Mouse (Mus musculus) CH12.LX (cell line): ENCODE measurements around the gene Arcn1. TPM values are rescaled to one million over a fixed set of nuclear protein-coding genes. Genes with fewer than 3 reads are reported as not detected.

Source experiments
- DNase-seq: peaks from one replicate; pipeline ENCODE4 v3.0.0-alpha.2; 2013; ENCODE audit errors: extremely low read depth
- H3K27ac ChIP-seq: 2 replicates; pipeline ENCODE4 v1.5.1; 2012; ENCODE audit warnings: low read depth, mild to moderate bottlenecking, control low read depth, moderate library complexity; ENCODE audit not compliant: insufficient read depth
- H3K27me3 ChIP-seq: replicated peaks from 2 replicates; pipeline ENCODE3; 2012; ENCODE audit warnings: inconsistent platforms
- H3K36me3 ChIP-seq, 2 experiments: replicated peaks in 1 of 2; 2 replicates each; pipeline versions ENCODE3 to v1.6.1; 2012; ENCODE audit warnings: inconsistent platforms in 1 of 2, low read length in 1 of 2, mild to moderate bottlenecking in 1 of 2, mixed read lengths in 1 of 2, moderate library complexity in 1 of 2; ENCODE audit not compliant: control insufficient read depth in 1 of 2, insufficient read depth in 1 of 2
- H3K4me1 ChIP-seq, 2 experiments: 2 replicates each; pipeline ENCODE4 v1.6.1; 2012; ENCODE audit warnings: inconsistent platforms in 1 of 2, moderate library complexity in 1 of 2; ENCODE audit not compliant: insufficient read depth in 2 of 2, control insufficient read depth in 1 of 2
- H3K4me2 ChIP-seq: 2 replicates; pipeline ENCODE4 v1.6.1; 2012; ENCODE audit warnings: low read depth, mild to moderate bottlenecking, control low read depth; ENCODE audit not compliant: poor library complexity, insufficient read depth, severe bottlenecking
- H3K4me3 ChIP-seq, 3 experiments: fragments of 150-350 bp in 1 of 3; sonication (generic) in 1 of 3; replicated peaks in 1 of 3; 2 replicates each; pipeline versions ENCODE3 to v1.5.1; 2011 to 2012; ENCODE audit warnings: low read depth in 2 of 3, low read length in 2 of 3, mild to moderate bottlenecking in 2 of 3, moderate library complexity in 2 of 3, control low read depth in 1 of 3, improper control_type of control experiment in 1 of 3, inconsistent platforms in 1 of 3, mixed read lengths in 1 of 3; ENCODE audit not compliant: poor library complexity in 1 of 3
- H3K79me2 ChIP-seq: replicated peaks from 2 replicates; pipeline ENCODE4 v1.6.1; 2012; ENCODE audit warnings: mild to moderate bottlenecking, moderate library complexity; ENCODE audit not compliant: control insufficient read depth, poor library complexity, insufficient read depth, severe bottlenecking; ENCODE audit errors: extremely low read depth
- H3K9ac ChIP-seq: 2 replicates; pipeline ENCODE4 v1.6.1; 2012; ENCODE audit warnings: low read depth, mild to moderate bottlenecking, control low read depth, moderate library complexity; ENCODE audit not compliant: insufficient read depth
- H3K9me3 ChIP-seq: replicated peaks from 2 replicates; pipeline ENCODE3; 2012; ENCODE audit warnings: low read length, inconsistent platforms, mixed read lengths
- CHD1 ChIP-seq: IDR thresholded peaks from 2 replicates; pipeline ENCODE4 v1.6.1; 2012; ENCODE audit warnings: low read depth, low read length, improper control_type of control experiment, inconsistent platforms
- CHD2 ChIP-seq: IDR thresholded peaks from 2 replicates; pipeline ENCODE4 v1.6.1; 2011; ENCODE audit warnings: low read length, improper control_type of control experiment
- E2F4 ChIP-seq: IDR thresholded peaks from 2 replicates; pipeline ENCODE4 v1.6.1; 2011; ENCODE audit warnings: low read depth, low read length, improper control_type of control experiment; ENCODE audit not compliant: insufficient replicate concordance
- ELF1 ChIP-seq: IDR thresholded peaks from 2 replicates; pipeline ENCODE4 v1.6.1; 2014; ENCODE audit warnings: low read depth, mild to moderate bottlenecking, inconsistent platforms, low read length, improper control_type of control experiment
- EP300 ChIP-seq: IDR thresholded peaks from 2 replicates; pipeline ENCODE4 v1.6.1; 2011; ENCODE audit warnings: low read length, improper control_type of control experiment
- ETS1 ChIP-seq: conservative IDR thresholded peaks from 2 replicates; pipeline ENCODE4 v1.6.1; 2012; ENCODE audit warnings: low read depth, mild to moderate bottlenecking, inconsistent platforms, low read length, improper control_type of control experiment, moderate library complexity
- GABPA ChIP-seq: IDR thresholded peaks from 2 replicates; pipeline ENCODE4 v1.6.1; 2012; ENCODE audit warnings: low read depth, low read length, improper control_type of control experiment, inconsistent platforms; ENCODE audit not compliant: insufficient replicate concordance
- HCFC1 ChIP-seq: IDR thresholded peaks from 2 replicates; pipeline ENCODE4 v1.6.1; 2012; ENCODE audit warnings: low read depth, mild to moderate bottlenecking, inconsistent platforms, low read length, improper control_type of control experiment
- JUN ChIP-seq: IDR thresholded peaks from 2 replicates; pipeline ENCODE4 v1.6.1; 2011; ENCODE audit warnings: low read depth, mild to moderate bottlenecking, low read length, improper control_type of control experiment, moderate library complexity; ENCODE audit not compliant: insufficient read depth
- JUND ChIP-seq: conservative IDR thresholded peaks from 2 replicates; pipeline ENCODE4 v1.6.1; 2011; ENCODE audit warnings: low read depth, low read length, improper control_type of control experiment
- KAT2A ChIP-seq: IDR thresholded peaks from 2 replicates; pipeline ENCODE4 v1.6.1; 2012; ENCODE audit warnings: low read length, improper control_type of control experiment, inconsistent platforms; ENCODE audit not compliant: insufficient replicate concordance
- MAFK ChIP-seq: IDR thresholded peaks from 2 replicates; pipeline ENCODE4 v1.6.1; 2011; ENCODE audit warnings: low read length, improper control_type of control experiment; ENCODE audit not compliant: insufficient replicate concordance
- MAX ChIP-seq: IDR thresholded peaks from 2 replicates; pipeline ENCODE4 v1.6.1; 2011; ENCODE audit warnings: low read length, improper control_type of control experiment
- MAZ ChIP-seq: IDR thresholded peaks from 2 replicates; pipeline ENCODE4 v1.6.1; 2012; ENCODE audit warnings: low read depth, mild to moderate bottlenecking, inconsistent platforms, low read length, improper control_type of control experiment, moderate library complexity
- MEF2A ChIP-seq: IDR thresholded peaks from 2 replicates; pipeline ENCODE4 v1.6.1; 2014; ENCODE audit warnings: low read depth, mild to moderate bottlenecking, inconsistent platforms, low read length, improper control_type of control experiment, borderline replicate concordance
- MXI1 ChIP-seq: IDR thresholded peaks from 2 replicates; pipeline ENCODE4 v1.6.1; 2011; ENCODE audit warnings: mild to moderate bottlenecking, low read depth, low read length, improper control_type of control experiment
- MYC ChIP-seq: IDR thresholded peaks from 2 replicates; pipeline ENCODE4 v1.6.1; 2011; ENCODE audit warnings: low read depth, mild to moderate bottlenecking, improper control_type of control experiment, low read length
- NRF1 ChIP-seq: IDR thresholded peaks from 2 replicates; pipeline ENCODE4 v1.6.1; 2014; ENCODE audit warnings: low read depth, mild to moderate bottlenecking, inconsistent platforms, low read length, improper control_type of control experiment, moderate library complexity
- POLR2AphosphoS2 ChIP-seq: IDR thresholded peaks from 2 replicates; pipeline ENCODE4 v1.6.1; 2011; ENCODE audit warnings: low read depth, low read length, improper control_type of control experiment
- RCOR1 ChIP-seq: conservative IDR thresholded peaks from 2 replicates; pipeline ENCODE4 v1.6.1; 2012; ENCODE audit warnings: low read depth, mild to moderate bottlenecking, inconsistent platforms, low read length, improper control_type of control experiment
- SIN3A ChIP-seq: IDR thresholded peaks from 2 replicates; pipeline ENCODE4 v1.6.1; 2012; ENCODE audit warnings: low read length, improper control_type of control experiment, inconsistent platforms
- SMC3 ChIP-seq: IDR thresholded peaks from 2 replicates; pipeline ENCODE4 v1.6.1; 2011; ENCODE audit warnings: low read depth, low read length, improper control_type of control experiment
- TBP ChIP-seq: conservative IDR thresholded peaks from 2 replicates; pipeline ENCODE4 v1.6.1; 2011; ENCODE audit warnings: low read depth, low read length, improper control_type of control experiment
- TCF12 ChIP-seq: IDR thresholded peaks from 2 replicates; pipeline ENCODE4 v1.6.1; 2014; ENCODE audit warnings: low read depth, mild to moderate bottlenecking, inconsistent platforms, low read length, improper control_type of control experiment
- UBTF ChIP-seq: IDR thresholded peaks from 2 replicates; pipeline ENCODE4 v1.6.1; 2012; ENCODE audit warnings: low read depth, mild to moderate bottlenecking, inconsistent platforms, low read length, improper control_type of control experiment, moderate library complexity
- USF1 ChIP-seq: IDR thresholded peaks from 2 replicates; pipeline ENCODE4 v1.6.1; 2014; ENCODE audit warnings: low read depth, mild to moderate bottlenecking, inconsistent platforms, low read length, improper control_type of control experiment
- USF2 ChIP-seq: conservative IDR thresholded peaks from 2 replicates; pipeline ENCODE4 v1.6.1; 2011; ENCODE audit warnings: low read depth, low read length, improper control_type of control experiment
- ZC3H11A ChIP-seq: IDR thresholded peaks from 2 replicates; pipeline ENCODE4 v1.6.1; 2012; ENCODE audit warnings: low read depth, mild to moderate bottlenecking, inconsistent platforms, low read length, improper control_type of control experiment
- ZKSCAN1 ChIP-seq: IDR thresholded peaks from 2 replicates; pipeline ENCODE4 v1.6.1; 2012; ENCODE audit warnings: low read depth, inconsistent platforms, low read length, improper control_type of control experiment, borderline replicate concordance
- dilution Hi-C: fragments of 300-500 bp; cut with MboI; formaldehyde crosslinking; loops from 2 replicates; pipeline ENCODE4 v1.14.3; 2020; ENCODE audit warnings: low sequenced_read_pairs; ENCODE audit not compliant: extremely low pct_unique_long_range_greater_than_20kb, extremely low pct_ligation_motif_present
- in situ Hi-C: fragments of 300-500 bp; cut with MboI; formaldehyde crosslinking; loops from 3 replicates; pipeline ENCODE4 v1.14.3; 2019; ENCODE audit warnings: low sequenced_read_pairs, low pct_ligation_motif_present, low pct_unique_long_range_greater_than_20kb, mixed read lengths
- polyA plus RNA-seq: library from polyadenylated mRNA; unstranded; fragments of >175 nt; gene quantifications from 2 replicates; pipeline ENCODE4 v1.2.1, GENCODE M21; 2012; ENCODE audit warnings: low read depth; ENCODE audit not compliant: insufficient read length
- total RNA-seq, 2 experiments: library from RNA; depleted of rRNA; stranded (reverse); fragments of 300-350 nt in 1 of 2; fragments of >200 nt in 1 of 2; gene quantifications; 2 replicates each; pipeline ENCODE4 v1.2.3; 2012 to 2014

Gene Arcn1
- total and polyA plus RNA-seq, 3 experiments = 79.4 to 150 (median 127) TPM

DNA sequence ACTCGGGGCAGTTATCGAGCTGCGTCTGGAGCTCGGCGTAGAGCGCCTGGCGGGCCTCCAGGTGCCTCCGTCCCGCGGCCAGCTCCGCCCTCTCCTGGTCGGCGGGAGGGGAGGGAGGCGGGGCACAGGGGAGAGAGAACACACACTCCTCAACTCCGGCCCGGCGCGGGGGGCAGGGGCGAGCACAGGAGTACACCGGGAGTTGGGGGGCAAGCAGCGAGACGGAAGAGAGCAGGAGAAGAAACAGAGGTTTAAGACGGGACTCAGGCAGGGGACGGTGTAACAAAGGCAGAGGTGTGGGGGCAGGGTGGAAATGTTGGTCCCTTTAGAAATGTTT lies 59.2 kb downstream of the Arcn1 start:
- H3K4me2 ChIP-seq = no peak overlapping the region
- H3K4me1 ChIP-seq = peaks cover 3 to 16% of the 10 kb centered on the region in 2 experiments
- H3K27me3 ChIP-seq = no peaks in the 10 kb centered on the region
- no peak overlapping the region for H3K27ac ChIP-seq
- H3K4me3 ChIP-seq = peak overlapping the region in 1 of 3 experiments; percentile 45
- peaks cover 5 to 98% of the 10 kb centered on the region in 2 experiments for H3K36me3 ChIP-seq
- no peak for TF ChIP-seq JUN
- no peak for TF ChIP-seq USF2
- no peak for TF ChIP-seq USF1
- no peak for TF ChIP-seq ETS1
- no peak for TF ChIP-seq HCFC1
- no peak for TF ChIP-seq EP300
- TF ChIP-seq ELF1 = no peak
- TF ChIP-seq SMC3 = no peak
- TF ChIP-seq MAX = no peak
- no peak for TF ChIP-seq CHD1
- TF ChIP-seq UBTF = no peak
- TF ChIP-seq TBP = no peak
- TF ChIP-seq ZC3H11A = no peak
- TF ChIP-seq MAFK = no peak
- no peak for TF ChIP-seq SIN3A
- TF ChIP-seq MXI1 = no peak
- no peak for TF ChIP-seq GABPA
- no peak for TF ChIP-seq MEF2A
- no peak for TF ChIP-seq MAZ
- no peak for DNase-seq
- no peaks in the 10 kb centered on the region for H3K79me2 ChIP-seq
- dilution Hi-C loops = no loop called here
- no peak overlapping the region; the same call in 1 of the 2 replicates for H3K9ac ChIP-seq
- in situ Hi-C loops = no loop called here
- no peaks in the 10 kb centered on the region for H3K9me3 ChIP-seq

DNA sequence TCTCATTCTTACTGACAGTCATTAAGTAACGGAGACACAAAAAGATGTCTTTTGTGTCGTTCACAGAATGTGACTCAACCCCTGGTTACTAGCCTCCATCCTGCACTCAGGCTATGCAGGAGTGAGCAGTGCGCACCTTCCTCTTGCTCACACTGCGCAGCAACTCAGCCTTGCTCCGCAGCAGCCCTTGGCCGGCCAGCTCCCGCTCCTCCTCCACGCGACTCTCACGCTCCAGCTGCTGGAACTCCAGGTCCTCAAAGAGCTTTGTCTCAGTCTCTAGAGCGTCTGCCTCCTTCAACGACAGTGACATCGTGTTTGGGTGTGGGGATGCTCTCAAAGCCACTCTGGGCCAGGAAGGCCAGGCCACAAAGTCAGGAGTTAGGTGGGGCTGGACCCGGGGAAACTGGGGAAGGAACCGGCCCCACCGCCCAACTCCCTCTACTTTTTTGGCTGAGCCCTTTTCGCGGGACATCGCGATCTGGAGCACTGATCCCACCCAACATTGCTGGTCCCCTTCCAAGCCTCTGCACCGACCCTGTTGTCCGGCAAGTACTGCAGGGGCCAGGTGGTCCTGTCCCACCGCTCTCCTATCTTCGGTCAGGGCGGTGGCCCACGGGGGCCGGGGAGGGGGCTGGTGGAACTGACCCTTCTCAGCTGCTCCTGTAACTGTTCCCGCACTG lies 59.8 kb downstream of the Arcn1 start:
- Histone ChIP-seq H3K36me3 (peaks cover 5 to 94% of the 10 kb centered on the region in 2 experiments), H3K4me3 (no peak overlapping the region), H3K27ac (no peak overlapping the region), H3K9ac (no peak overlapping the region), H3K27me3 (no peaks in the 10 kb centered on the region), H3K79me2 (no peaks in the 10 kb centered on the region), H3K4me2 (no peak overlapping the region), H3K4me1 (peaks cover 4 to 19% of the 10 kb centered on the region in 2 experiments)
- in situ Hi-C loops (no loop called here), dilution Hi-C loops (no loop called here)
- no peak for DNase-seq
- TF ChIP-seq RCOR1 = no peak
- no peak for TF ChIP-seq JUND
- no peak for TF ChIP-seq POLR2AphosphoS2
- TF ChIP-seq GABPA = no peak
- TF ChIP-seq KAT2A = no peak
- TF ChIP-seq E2F4 = no peak
- TF ChIP-seq CHD2 = no peak
- TF ChIP-seq JUN = no peak
- TF ChIP-seq ZKSCAN1 = no peak
- no peak for TF ChIP-seq NRF1
- no peak for TF ChIP-seq TBP
- TF ChIP-seq EP300 = no peak
- no peak for TF ChIP-seq MYC
- no peak for TF ChIP-seq HCFC1
- TF ChIP-seq CHD1 = no peak
- no peak for TF ChIP-seq MAX
- TF ChIP-seq TCF12 = no peak
- no peak for TF ChIP-seq ETS1
- no peak for TF ChIP-seq USF1
- TF ChIP-seq, all 38 proteins: peak for 0
- no peaks in the 10 kb centered on the region for H3K9me3 ChIP-seq
